Mouse (Mus musculus): ENCODE measurements around the gene Hs6st3.

Hs6st3 gene

DNA sequence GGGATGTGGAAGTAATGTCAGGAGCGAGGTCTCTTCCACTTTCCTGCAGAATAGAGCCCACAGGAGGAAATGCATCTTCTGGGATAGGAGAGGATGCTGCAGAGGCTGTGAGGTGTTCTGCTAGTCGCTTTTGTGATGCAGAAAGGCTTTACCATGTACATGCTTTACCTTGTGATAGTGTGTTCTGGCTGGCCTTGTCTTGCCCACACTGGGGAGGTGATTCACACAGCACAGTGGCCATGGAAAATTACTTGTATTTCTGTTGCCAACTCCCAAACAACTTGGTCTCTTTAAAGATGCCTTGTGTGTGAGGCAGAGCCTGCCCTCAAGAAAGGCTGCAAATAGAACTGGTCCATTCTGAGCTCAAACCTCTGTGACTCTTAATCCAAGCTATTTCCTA lies 180.2 kb downstream of the Hs6st3 start:
- no peak for TF ChIP-seq GATA4 (IDR thresholded peaks at IDR 0.05; ENCODE audit: insufficient replicate concordance, low read length)

DNA sequence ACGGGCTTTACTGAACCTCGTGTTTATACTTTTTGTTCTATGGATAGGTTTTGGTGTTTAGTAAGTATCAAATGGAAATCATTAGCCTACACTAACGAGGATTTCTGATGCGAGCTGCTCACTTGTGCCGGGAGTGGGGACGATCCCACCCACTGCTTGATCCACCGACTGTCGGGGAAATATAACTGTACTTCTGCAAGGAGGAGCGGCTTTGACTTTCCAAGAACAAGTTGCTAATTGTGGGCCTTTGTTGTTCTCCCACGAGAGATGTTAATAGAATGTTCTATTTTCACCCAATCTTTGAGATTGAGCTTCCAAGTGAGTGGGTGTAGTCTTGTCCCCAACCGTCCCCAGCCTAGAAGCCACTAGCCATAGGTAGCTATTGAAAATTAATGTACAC lies 209.1 kb downstream of the Hs6st3 start:
- TF ChIP-seq GATA4 (IDR thresholded peaks at IDR 0.05; ENCODE audit: insufficient replicate concordance, low read length), result no peak

- TF ChIP-seq GATA4 (IDR thresholded peaks at IDR 0.05; ENCODE audit: insufficient replicate concordance, low read length), result no peak
Measured at GRCm38 (mm10) chr14:119361414-119361813, 223.3 kb downstream of the Hs6st3 start.

- no peak for TF ChIP-seq GATA4 (IDR thresholded peaks at IDR 0.05; ENCODE audit: insufficient replicate concordance, low read length)
Measured at GRCm38 (mm10) chr14:119367866-119368425, 229.8 kb downstream of the Hs6st3 start.

- TF ChIP-seq GATA4 (IDR thresholded peaks at IDR 0.05; ENCODE audit: insufficient replicate concordance, low read length), result no peak
Measured at GRCm38 (mm10) chr14:119369274-119369673, 231.1 kb downstream of the Hs6st3 start.

DNA sequence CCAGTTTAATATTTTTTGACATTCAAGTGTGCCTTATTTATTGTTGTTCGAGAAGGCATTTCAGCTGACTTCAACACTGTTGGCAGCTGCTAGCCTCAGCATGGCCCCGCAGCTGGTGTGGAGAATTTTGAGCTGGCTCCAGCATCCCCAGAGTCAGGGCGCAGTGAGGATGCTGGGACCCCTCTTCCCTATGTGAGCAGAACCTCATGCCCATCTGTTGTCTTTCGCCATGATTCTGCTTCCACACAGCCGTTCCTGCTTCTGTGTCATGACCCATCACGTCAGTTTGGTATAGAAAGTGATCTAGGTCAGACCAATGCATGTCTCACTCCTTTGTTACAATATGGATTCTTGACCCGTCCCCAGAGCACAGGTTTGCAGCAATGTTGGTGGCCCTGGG lies 231.9 kb downstream of the Hs6st3 start:
- TF ChIP-seq GATA4 (IDR thresholded peaks at IDR 0.05; ENCODE audit: insufficient replicate concordance, low read length), result no peak

DNA sequence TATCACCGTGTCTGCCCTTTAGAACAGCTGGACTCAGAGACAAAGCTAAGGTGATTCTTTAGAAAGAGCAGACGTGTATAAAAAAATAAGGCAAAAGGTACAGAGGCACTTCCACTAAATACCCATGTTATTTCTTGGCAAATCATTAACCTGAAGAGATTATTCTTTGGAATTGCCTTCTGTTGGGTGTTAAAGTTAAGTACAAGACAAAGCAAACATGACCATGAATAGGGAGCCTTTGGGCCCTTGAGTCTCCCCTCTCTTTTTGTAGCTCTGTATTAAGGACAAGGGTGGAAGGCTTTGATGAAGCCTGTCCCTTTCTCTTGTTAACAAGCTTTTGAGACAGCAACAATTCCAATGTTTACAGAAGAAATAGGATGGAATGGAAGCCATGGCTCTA lies 241.2 kb downstream of the Hs6st3 start:
- TF ChIP-seq GATA4 (IDR thresholded peaks at IDR 0.05; ENCODE audit: insufficient replicate concordance, low read length), result no peak

DNA sequence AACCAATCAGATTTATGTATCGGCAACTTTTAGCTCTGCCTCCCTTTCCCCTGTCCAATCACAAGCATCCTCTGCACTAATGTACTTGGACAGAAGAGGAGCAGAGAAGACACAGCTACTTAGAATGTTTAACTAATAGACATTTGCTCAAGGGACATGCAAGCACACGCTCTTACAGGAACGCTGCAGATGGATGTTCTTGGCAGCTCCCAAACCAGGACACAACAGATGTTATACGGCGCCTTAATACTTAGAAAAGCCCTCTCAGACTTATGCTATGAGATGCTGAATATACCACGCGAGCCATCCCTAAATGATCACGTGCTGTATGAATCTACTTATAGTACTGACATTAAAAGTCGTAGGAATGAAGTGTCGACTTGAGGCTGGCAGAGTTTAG lies 263.5 kb downstream of the Hs6st3 start:
- TF ChIP-seq GATA4 (IDR thresholded peaks at IDR 0.05; ENCODE audit: insufficient replicate concordance, low read length), result no peak

- no peak for TF ChIP-seq GATA4 (IDR thresholded peaks at IDR 0.05; ENCODE audit: insufficient replicate concordance, low read length)
Measured at GRCm38 (mm10) chr14:119409334-119410050, 271.4 kb downstream of the Hs6st3 start.

GRCm38 (mm10) chr14:119422894-119423293 lies 284.8 kb downstream of the Hs6st3 start:
- TF ChIP-seq GATA4 (IDR thresholded peaks at IDR 0.05; ENCODE audit: insufficient replicate concordance, low read length), result no peak

GRCm38 (mm10) chr14:119450471-119450870 lies 312.3 kb downstream of the Hs6st3 start:
- no peak for TF ChIP-seq GATA4 (IDR thresholded peaks at IDR 0.05; ENCODE audit: insufficient replicate concordance, low read length)

- no peak for TF ChIP-seq GATA4 (IDR thresholded peaks at IDR 0.05; ENCODE audit: insufficient replicate concordance, low read length)
Measured at GRCm38 (mm10) chr14:119451594-119451993, 313.5 kb downstream of the Hs6st3 start.

GRCm38 (mm10) chr14:119452382-119452781 lies 314.2 kb downstream of the Hs6st3 start:
- no peak for TF ChIP-seq GATA4 (IDR thresholded peaks at IDR 0.05; ENCODE audit: insufficient replicate concordance, low read length)

- no peak for TF ChIP-seq GATA4 (IDR thresholded peaks at IDR 0.05; ENCODE audit: insufficient replicate concordance, low read length)
Measured at GRCm38 (mm10) chr14:119452797-119453196, 314.7 kb downstream of the Hs6st3 start.

- no peak for TF ChIP-seq GATA4 (IDR thresholded peaks at IDR 0.05; ENCODE audit: insufficient replicate concordance, low read length)
Measured at GRCm38 (mm10) chr14:119464308-119464707, 326.2 kb downstream of the Hs6st3 start.

- no peak for TF ChIP-seq GATA4 (IDR thresholded peaks at IDR 0.05; ENCODE audit: insufficient replicate concordance, low read length)
Measured at GRCm38 (mm10) chr14:119464883-119465282, 326.7 kb downstream of the Hs6st3 start.
